Mouse (Mus musculus) monocyte, adult 2 months (primary cell): ENCODE results near the gene Gm5901.

Experiments
- DNase-seq, 2 experiments: peaks; one replicate each; pipeline ENCODE4 v3.0.0; 2022; ENCODE audit warnings: low spot score in 2 of 2, low read depth in 1 of 2

The Gm5901 gene

GRCm38 (mm10) chr7:105399935-105400624, 25.2 kb downstream of the Gm5901 start, which contains the start of gene Fam160a2:
Gene Fam160a2 (minus strand): TSS chr7:105400054.
- peak; percentile 94 to 95 for DNase-seq

GRCm38 (mm10) chr7:105404268-105404667, 29.4 kb downstream of the Gm5901 start, which contains the start of gene Cnga4:
Gene Cnga4 (plus strand): TSS chr7:105404568.
- no peak for DNase-seq

- DNase-seq: no peak
Observed at GRCm38 (mm10) chr7:105406322-105406721, 31.5 kb downstream of the Gm5901 start.

- peak in 1 of 2 experiments; percentile 34 for DNase-seq
Observed at GRCm38 (mm10) chr7:105411874-105412632, 37.2 kb downstream of the Gm5901 start.

GRCm38 (mm10) chr7:105414385-105414784, 39.5 kb downstream of the Gm5901 start:
- DNase-seq: no peak

- DNase-seq: no peak
Observed at GRCm38 (mm10) chr7:105416529-105416928, 41.7 kb downstream of the Gm5901 start.

GRCm38 (mm10) chr7:105418106-105418505, 43.3 kb downstream of the Gm5901 start:
- no peak for DNase-seq

- no peak for DNase-seq
Observed at GRCm38 (mm10) chr7:105420903-105421302, 46.1 kb downstream of the Gm5901 start.

GRCm38 (mm10) chr7:105424368-105424767, 49.5 kb downstream of the Gm5901 start:
- DNase-seq: no peak

GRCm38 (mm10) chr7:105425424-105426043, 50.7 kb downstream of the Gm5901 start, which contains the start of gene Cckbr:
Gene Cckbr (plus strand): TSS chr7:105425731.
- DNase-seq: no peak

GRCm38 (mm10) chr7:105426051-105426450, 51.2 kb downstream of the Gm5901 start:
- DNase-seq: no peak
